Mouse (Mus musculus): ENCODE data around the gene Lrmp.

The Lrmp gene

GRCm38 (mm10) chr6:145210056-145210680 lies 94.7 kb downstream of the Lrmp start:
- peak in 1 of 2 experiments; percentile 15 for DNase-seq

- peak; percentile 97 for DNase-seq
Observed at GRCm38 (mm10) chr6:145210816-145211338, 95.4 kb downstream of the Lrmp start, which contains the start of the genes Casc1 and Etfrf1. TSS of gene Casc1 (minus strand) at chr6:145211005. TSS of gene Etfrf1 (plus strand) at chr6:145211134.

GRCm38 (mm10) chr6:145211376-145212305 lies 96.2 kb downstream of the Lrmp start:
- DNase-seq: no peak

- no peak for DNase-seq
Observed at GRCm38 (mm10) chr6:145213916-145214315, 98.5 kb downstream of the Lrmp start.

- no peak for DNase-seq
Observed at GRCm38 (mm10) chr6:145215826-145216225, 100.4 kb downstream of the Lrmp start.

- no peak for DNase-seq
Observed at GRCm38 (mm10) chr6:145224246-145224645, 108.8 kb downstream of the Lrmp start.

Measured in cerebellum, postnatal 36 days (tissue).